Mouse (Mus musculus) liver, embryonic 16.5 days (tissue): ENCODE results near the gene Trim41. TPM values are rescaled to one million over a fixed set of nuclear protein-coding genes. Genes with fewer than 3 reads are reported as not detected.
"Not testable (repeated sequence)": the region's sequence is repeated elsewhere in the genome, so short reads cannot be mapped to it uniquely, and the experiment has no call there.

Experiments
- ATAC-seq: fragments of 200-750 bp; cut with Nextera tagmentation; 2 replicates; pipeline ENCODE4 v1.8.0; 2017; ENCODE audit warnings: low read depth, mild to moderate bottlenecking, moderate number of reproducible peaks, moderate library complexity
- H3K27ac ChIP-seq: fragments of 300-500 bp; sonication (generic); 2 replicates; pipeline ENCODE4 v1.5.1; 2014; ENCODE audit warnings: mild to moderate bottlenecking, low read length
- H3K27me3 ChIP-seq: fragments of 300-500 bp; sonication (generic); 2 replicates; pipeline ENCODE4 v1.6.1; 2014; ENCODE audit warnings: low read depth, low read length, mixed read lengths; ENCODE audit not compliant: control insufficient read depth, insufficient read depth
- H3K36me3 ChIP-seq: fragments of 300-500 bp; sonication (generic); 2 replicates; pipeline ENCODE4 v1.6.1; 2014; ENCODE audit warnings: mild to moderate bottlenecking; ENCODE audit not compliant: control insufficient read depth, insufficient read depth
- H3K4me1 ChIP-seq: fragments of 300-500 bp; sonication (generic); 2 replicates; pipeline ENCODE4 v1.6.1; 2014; ENCODE audit warnings: low read depth, low read length, mixed read lengths; ENCODE audit not compliant: control insufficient read depth
- H3K4me2 ChIP-seq: fragments of 300-500 bp; sonication (generic); 2 replicates; pipeline ENCODE4 v1.6.1; 2014; ENCODE audit warnings: low read depth, low read length, mixed read lengths
- H3K4me3 ChIP-seq: fragments of 300-500 bp; sonication (generic); 2 replicates; pipeline ENCODE4 v1.5.1; 2014; ENCODE audit warnings: low read depth, mild to moderate bottlenecking, low read length
- H3K9ac ChIP-seq: fragments of 300-500 bp; sonication (generic); 2 replicates; pipeline ENCODE4 v1.6.1; 2014; ENCODE audit warnings: low read depth, low read length
- H3K9me3 ChIP-seq: fragments of 300-500 bp; sonication (generic); replicated peaks from 2 replicates; pipeline ENCODE4 v1.6.1; 2016; ENCODE audit warnings: low read length; ENCODE audit not compliant: control insufficient read depth
- WGBS: fragments of 180-500 bp; shearing (Covaris S2); extraction: QIAGEN DNeasy Blood & Tissue Kit; methylation state at CpG from one replicate; pipeline ENCODE4 v1.1.7; 2014; ENCODE audit not compliant: insufficient replicate concordance; 5-methylcytosine and 5-hydroxymethylcytosine counted together
- polyA plus RNA-seq: library from polyadenylated mRNA; unstranded; fragments of >200 nt; fragmentation: Nextera tagmentation; extraction: Ambion mirVana; gene quantifications from 2 replicates; pipeline ENCODE4 v1.2.1, GENCODE M21; 2015

Gene Trim41
- polyA plus RNA-seq, 1 experiment from 2014 or later = 1.8 TPM

- not testable (repeated sequence) for H3K9ac ChIP-seq, H3K9me3 ChIP-seq, ATAC-seq, H3K4me3 ChIP-seq, H3K36me3 ChIP-seq, H3K4me2 ChIP-seq, H3K27ac ChIP-seq
- Histone ChIP-seq H3K27me3 (peaks cover 14% of the 10 kb centered on the region), H3K4me1 (peaks cover 12% of the 10 kb centered on the region)
- 73% methylated on average over 14 of the region's 14 CpGs for WGBS
These were observed 4.1 kb upstream of the Trim41 start for GRCm38 (mm10) chr11:48821299-48821698.

- Histone ChIP-seq H3K4me3 (no peak overlapping the region), H3K9me3 (no peaks in the 10 kb centered on the region), H3K36me3 (no peaks in the 10 kb centered on the region), H3K9ac (no peak overlapping the region), H3K27ac (no peak overlapping the region), H3K4me2 (no peak overlapping the region), H3K27me3 (peaks cover 14% of the 10 kb centered on the region), H3K4me1 (peaks cover 22% of the 10 kb centered on the region)
- no peak for ATAC-seq
These were observed 3.1 kb upstream of the Trim41 start for GRCm38 (mm10) chr11:48820308-48820674.

- no peak overlapping the region for H3K4me2 ChIP-seq
- H3K4me3 ChIP-seq = no peak overlapping the region
- no peak overlapping the region for H3K9ac ChIP-seq
- no peaks in the 10 kb centered on the region for H3K9me3 ChIP-seq
- H3K27me3 ChIP-seq = peaks cover 10% of the 10 kb centered on the region
- H3K4me1 ChIP-seq = peaks cover 24% of the 10 kb centered on the region
- 40% methylated on average over 7 of the region's 7 CpGs for WGBS
- no peaks in the 10 kb centered on the region for H3K36me3 ChIP-seq
- no peak overlapping the region for H3K27ac ChIP-seq
- ATAC-seq = no peak
These were observed 2.6 kb upstream of the Trim41 start for GRCm38 (mm10) chr11:48819614-48820307.

GRCm38 (mm10) chr11:48818346-48818745 lies 1.2 kb upstream of the Trim41 start:
- Histone ChIP-seq H3K27ac (peak overlapping the region; percentile 99), H3K4me1 (peaks cover 23% of the 10 kb centered on the region), H3K9ac (peak overlapping the region; percentile 93), H3K4me2 (peak overlapping the region; percentile 90), H3K4me3 (peak overlapping the region; percentile 90), H3K9me3 (no peaks in the 10 kb centered on the region), H3K36me3 (no peaks in the 10 kb centered on the region), H3K27me3 (no peaks in the 10 kb centered on the region)
- no peak for ATAC-seq
- WGBS = under 1% methylated on average over 16 of the region's 16 CpGs

- no peak for ATAC-seq
- Histone ChIP-seq H3K4me3 (peak overlapping the region; percentile 90), H3K27ac (peak overlapping the region; percentile 99), H3K9ac (peak overlapping the region; percentile 93), H3K9me3 (no peaks in the 10 kb centered on the region), H3K4me2 (peak overlapping the region; percentile 90), H3K36me3 (no peaks in the 10 kb centered on the region), H3K4me1 (peaks cover 23% of the 10 kb centered on the region), H3K27me3 (no peaks in the 10 kb centered on the region)
- WGBS = 5% methylated on average over 9 of the region's 9 CpGs
These were observed 641 bp upstream of the Trim41 start for GRCm38 (mm10) chr11:48817794-48818193.

- H3K4me3 ChIP-seq = peak overlapping the region; percentile 90
- peak overlapping the region; percentile 81 for H3K9ac ChIP-seq
- no peaks in the 10 kb centered on the region for H3K9me3 ChIP-seq
- peaks cover 8% of the 10 kb centered on the region for H3K36me3 ChIP-seq
- H3K27me3 ChIP-seq = no peaks in the 10 kb centered on the region
- peaks cover 23% of the 10 kb centered on the region for H3K4me1 ChIP-seq
- WGBS = 0% methylated on average over 23 of the region's 23 CpGs
- H3K27ac ChIP-seq = peak overlapping the region; percentile 72
- peak overlapping the region; percentile 92 for H3K4me2 ChIP-seq
- no peak for ATAC-seq
These were observed 822 bp downstream of the Trim41 start for GRCm38 (mm10) chr11:48816281-48816781.

DNA sequence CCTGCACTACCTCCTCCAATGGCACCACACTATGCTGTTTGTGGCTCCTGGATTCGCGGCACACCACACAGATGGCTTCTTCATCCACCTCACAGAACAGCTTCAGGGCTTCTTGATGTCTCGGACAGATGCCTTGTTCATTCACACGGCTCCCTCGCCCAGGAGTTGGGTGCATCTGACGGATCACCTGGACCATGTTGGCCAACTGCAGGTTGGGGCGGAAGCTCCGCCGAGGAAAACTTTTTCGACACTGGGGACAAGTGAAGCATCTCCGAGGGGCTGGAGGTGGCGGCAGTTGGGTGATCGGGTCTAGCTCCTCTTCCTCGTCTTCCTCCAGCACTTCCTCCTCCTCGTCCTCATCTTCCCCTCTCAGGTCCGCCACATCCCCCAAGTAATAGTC lies 1.3 kb downstream of the Trim41 start:
- H3K27ac ChIP-seq = no peak overlapping the region
- H3K4me2 ChIP-seq = peak overlapping the region; percentile 92
- peaks cover 23% of the 10 kb centered on the region for H3K4me1 ChIP-seq
- no peaks in the 10 kb centered on the region for H3K27me3 ChIP-seq
- 54% methylated on average over 16 of the region's 16 CpGs for WGBS
- ATAC-seq = no peak
- no peaks in the 10 kb centered on the region for H3K9me3 ChIP-seq
- H3K4me3 ChIP-seq = peak overlapping the region; percentile 90
- peaks cover 8% of the 10 kb centered on the region for H3K36me3 ChIP-seq
- H3K9ac ChIP-seq = peak overlapping the region; percentile 81; the same call in 1 of the 2 replicates

- Histone ChIP-seq H3K4me3 (no peak overlapping the region), H3K27me3 (no peaks in the 10 kb centered on the region), H3K9me3 (no peaks in the 10 kb centered on the region), H3K36me3 (peaks cover 20% of the 10 kb centered on the region), H3K4me1 (peaks cover 23% of the 10 kb centered on the region), H3K4me2 (no peak overlapping the region), H3K27ac (no peak overlapping the region), H3K9ac (no peak overlapping the region)
- ATAC-seq = no peak
These were observed 3.4 kb downstream of the Trim41 start for GRCm38 (mm10) chr11:48813782-48814181.

DNA sequence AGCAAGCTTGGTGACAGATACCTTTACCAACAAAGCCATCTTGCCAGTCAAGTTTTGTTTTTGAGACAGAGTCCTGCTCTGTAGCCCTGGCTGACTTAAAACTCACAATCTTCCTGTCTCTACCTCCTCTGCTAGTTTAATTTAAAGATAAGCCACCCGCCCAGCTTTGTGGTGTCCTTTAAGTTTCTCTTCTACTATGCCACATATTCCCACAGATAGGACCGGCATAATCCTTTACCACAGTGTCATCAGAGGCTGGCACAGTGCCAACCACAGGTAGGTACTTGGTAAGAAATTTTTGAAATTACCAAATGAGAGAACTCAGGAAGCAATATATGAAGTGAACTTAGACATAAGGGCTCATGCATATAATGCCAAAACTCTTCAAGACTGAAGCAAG lies 7.0 kb downstream of the Trim41 start:
- Histone ChIP-seq H3K9me3 (no peaks in the 10 kb centered on the region), H3K4me3 (no peak overlapping the region), H3K4me1 (peaks cover 8% of the 10 kb centered on the region), H3K36me3 (peaks cover 50% of the 10 kb centered on the region), H3K9ac (no peak overlapping the region), H3K27ac (no peak overlapping the region), H3K27me3 (no peaks in the 10 kb centered on the region), H3K4me2 (no peak overlapping the region)
- no peak for ATAC-seq
- WGBS = 25% methylated on average over 2 of the region's 2 CpGs
